Mouse (Mus musculus): ENCODE measurements around the gene Zfp592. TPM values are rescaled to one million over a fixed set of nuclear protein-coding genes. Genes with fewer than 3 reads are reported as not detected.

Gene Zfp592
- 9.9 and 10.0 TPM in 2 replicates for polyA plus RNA-seq (2015; fragmentation: Nextera tagmentation; extraction: Ambion mirVana)

DNA sequence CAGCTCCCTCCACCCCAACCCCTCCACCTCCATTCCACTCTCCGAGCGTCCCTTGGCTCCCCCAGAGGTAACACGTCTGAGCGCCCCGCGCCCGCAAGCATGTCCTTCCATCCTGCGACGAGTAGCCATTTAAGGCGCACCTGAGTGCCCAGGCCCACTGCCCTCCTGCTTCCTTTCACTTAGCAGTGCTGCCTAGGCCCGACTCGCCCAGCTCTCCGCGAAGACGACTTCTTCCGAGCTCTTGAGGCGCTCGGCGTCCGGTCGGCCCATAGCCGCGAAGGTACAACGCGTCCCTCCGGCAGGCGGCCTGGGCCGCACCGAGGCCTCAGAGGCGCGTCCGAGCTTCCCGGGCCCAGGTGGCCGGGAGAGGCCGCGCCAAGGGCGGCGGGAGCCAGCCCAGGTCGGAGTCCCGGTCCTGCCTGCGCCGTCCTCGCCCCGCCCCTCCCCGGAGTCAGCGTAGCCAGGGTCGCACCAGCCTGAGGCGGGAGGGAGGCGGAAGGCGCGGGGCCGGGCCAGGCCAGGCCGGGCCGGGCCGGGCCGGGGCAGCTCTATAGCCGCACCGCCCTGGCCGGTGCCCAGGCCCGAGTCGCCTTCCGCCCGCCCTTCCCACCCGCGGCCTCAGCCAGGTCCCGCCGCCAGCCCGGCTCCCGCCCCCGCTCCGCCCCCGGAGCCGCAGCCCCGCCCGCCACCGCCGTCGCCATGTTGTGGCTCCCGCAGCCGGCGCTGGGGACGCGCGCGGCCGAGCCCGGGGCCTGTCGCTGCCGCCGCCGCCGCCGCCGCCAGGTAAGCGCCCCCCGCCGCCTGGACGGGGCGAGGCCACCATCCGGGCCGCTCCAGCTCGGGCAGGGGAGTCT lies at the start of gene Zfp592:
TSS of gene Zfp592 (plus strand) at position 702 of the 854 bp plus-strand sequence.
- peak; percentile 89 for ATAC-seq (ENCODE audit: low FRiP score)
- Histone ChIP-seq H3K36me3 (no peaks in the 10 kb centered on the region), H3K9me3 (replicated peaks) (no peaks in the 10 kb centered on the region), H3K27me3 (replicated peaks) (no peaks in the 10 kb centered on the region), H3K4me2 (peak within 1 kb of the TSS; percentile 66), H3K4me1 (peaks cover 43% of the 10 kb centered on the region), H3K9ac (replicated peaks) (peak within 1 kb of the TSS; percentile 99), H3K4me3 (replicated peaks) (peak within 1 kb of the TSS; percentile 97), H3K27ac (replicated peaks) (peak within 1 kb of the TSS; percentile 93)
- WGBS, result under 1% methylated on average over 58 of the region's 102 CpGs

DNA sequence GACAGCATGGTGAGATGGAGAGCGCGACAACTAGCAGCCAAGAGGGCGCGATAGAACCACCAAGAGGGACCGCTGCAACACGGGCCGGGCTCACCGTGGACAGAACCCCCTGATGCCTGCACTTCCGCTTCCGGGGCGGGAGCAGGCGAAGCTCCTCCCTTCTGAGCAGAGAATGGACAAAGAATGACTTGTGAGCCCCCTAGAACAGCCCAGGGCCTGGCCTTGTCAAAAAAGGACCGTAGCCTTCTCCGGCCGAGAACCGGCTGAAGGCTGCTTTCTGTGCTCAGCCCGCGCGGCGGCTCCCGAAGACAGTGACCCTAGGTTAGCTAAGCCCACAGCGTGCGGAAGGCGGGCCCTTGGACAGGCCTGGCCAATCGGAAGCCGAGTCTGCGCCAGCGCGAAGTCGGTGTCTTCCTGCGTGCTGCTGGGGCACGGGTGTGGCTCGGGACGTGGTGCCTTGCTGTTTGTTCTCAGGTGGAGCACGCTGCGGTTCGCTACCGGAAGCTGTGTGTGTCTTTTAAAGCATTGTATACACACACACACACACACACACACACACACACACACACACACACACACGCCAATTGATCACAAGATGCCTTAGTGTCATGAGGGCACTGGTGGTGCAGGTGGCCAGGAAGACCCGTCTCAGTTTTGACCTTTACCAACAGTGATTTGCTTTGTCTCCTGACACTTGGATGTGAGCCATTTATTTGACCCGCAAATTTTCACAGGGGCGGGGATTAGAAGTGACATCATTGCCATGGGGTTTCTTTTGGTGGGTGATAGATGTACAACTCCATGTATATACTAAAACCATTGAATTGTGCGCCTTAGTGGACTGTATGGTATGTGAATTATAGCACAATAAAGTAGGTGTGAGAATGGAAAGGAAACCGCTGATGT lies 45.8 kb upstream of the Zfp592 start, which contains the start of gene Sec11a:
TSS of gene Sec11a (minus strand) at position 336 of the 906 bp plus-strand sequence.
- peak within 1 kb of the TSS; percentile 92 for H3K4me3 ChIP-seq (replicated peaks)
- peak within 1 kb of the TSS; percentile 99 for H3K27ac ChIP-seq (replicated peaks)
- peaks cover 10% of the 10 kb centered on the region; the same call in 1 of the 2 replicates for H3K36me3 ChIP-seq
- 1% methylated on average over 44 of the region's 44 CpGs for WGBS
- H3K4me1 ChIP-seq, result peaks cover 26% of the 10 kb centered on the region
- H3K27me3 ChIP-seq (replicated peaks), result no peaks in the 10 kb centered on the region
- H3K9me3 ChIP-seq (replicated peaks), result no peaks in the 10 kb centered on the region
- peak; percentile 100 for ATAC-seq (ENCODE audit: low FRiP score)
- H3K9ac ChIP-seq (replicated peaks), result peak within 1 kb of the TSS; percentile 77
- H3K4me2 ChIP-seq, result peak within 1 kb of the TSS; percentile 84

DNA sequence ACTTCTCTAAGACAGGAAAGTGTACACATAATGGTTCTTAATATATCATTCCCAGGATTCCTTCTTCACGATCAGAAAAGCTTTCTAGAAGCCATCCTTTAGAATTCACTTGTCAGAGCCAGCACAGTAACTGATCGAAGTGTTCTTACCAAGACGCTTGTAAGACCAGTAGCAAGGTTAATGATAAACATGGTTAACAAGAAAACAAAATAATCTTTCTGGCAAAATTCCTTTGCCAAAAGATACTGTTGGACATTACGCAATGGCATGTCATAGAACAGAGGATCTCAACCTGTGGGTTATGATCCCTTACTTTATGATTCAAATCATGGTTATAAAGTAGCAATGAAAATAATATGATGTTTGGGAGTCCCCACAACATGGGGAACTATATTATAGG lies 42.0 kb upstream of the Zfp592 start:
- Histone ChIP-seq H3K9ac (replicated peaks) (no peak overlapping the region), H3K36me3 (no peaks in the 10 kb centered on the region), H3K27ac (replicated peaks) (no peak overlapping the region), H3K4me3 (replicated peaks) (no peak overlapping the region), H3K4me2 (no peak overlapping the region), H3K27me3 (replicated peaks) (no peaks in the 10 kb centered on the region), H3K9me3 (replicated peaks) (no peaks in the 10 kb centered on the region), H3K4me1 (peaks cover 4% of the 10 kb centered on the region)
- 85% methylated on average over 4 of the region's 4 CpGs for WGBS
- no peak for ATAC-seq (ENCODE audit: low FRiP score)

DNA sequence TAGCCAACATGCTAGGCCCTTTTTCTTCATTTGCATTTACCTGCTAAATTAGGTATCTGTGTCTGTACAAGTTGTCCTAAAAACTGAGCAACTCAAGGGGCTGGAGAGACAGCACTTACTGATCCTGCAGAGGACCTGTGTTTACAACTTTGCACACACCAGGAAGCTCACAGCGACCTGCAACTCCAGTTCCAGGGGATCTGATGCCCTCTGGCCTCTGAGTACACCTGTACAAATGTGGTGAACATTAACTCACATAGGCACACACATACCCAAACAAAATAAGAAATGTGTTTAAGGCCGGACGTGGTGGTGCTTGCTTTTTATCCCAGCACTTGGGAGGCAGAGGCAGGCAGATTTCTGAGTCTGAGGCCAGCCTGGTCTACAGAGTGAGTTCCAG lies 41.3 kb upstream of the Zfp592 start:
- WGBS, result 66% methylated on average over 3 of the region's 3 CpGs
- Histone ChIP-seq H3K9me3 (replicated peaks) (no peaks in the 10 kb centered on the region), H3K4me2 (no peak overlapping the region), H3K27me3 (replicated peaks) (no peaks in the 10 kb centered on the region), H3K4me3 (replicated peaks) (no peak overlapping the region), H3K36me3 (no peaks in the 10 kb centered on the region), H3K4me1 (no peaks in the 10 kb centered on the region), H3K27ac (replicated peaks) (no peak overlapping the region), H3K9ac (replicated peaks) (no peak overlapping the region)
- no peak for ATAC-seq (ENCODE audit: low FRiP score)

DNA sequence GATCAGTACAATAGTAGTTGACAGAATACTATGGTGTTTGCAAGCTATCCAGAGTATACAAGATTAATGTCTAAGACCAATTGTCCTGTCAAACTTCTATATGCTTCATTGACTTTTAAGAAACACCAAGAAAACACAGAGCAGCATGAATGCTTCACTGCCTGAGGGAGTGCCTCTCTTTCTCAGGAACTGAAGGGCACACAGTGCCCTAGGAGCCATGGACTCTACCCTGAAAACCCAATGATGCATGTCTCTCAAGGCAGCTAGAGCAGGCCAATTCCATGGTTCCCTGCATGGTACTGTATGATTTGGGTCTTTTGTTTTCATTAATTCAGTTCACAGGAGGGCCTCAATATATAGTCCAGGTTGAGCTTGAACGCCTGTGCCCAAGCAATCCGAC lies 39.2 kb upstream of the Zfp592 start:
- no peaks in the 10 kb centered on the region for H3K4me1 ChIP-seq
- 70% methylated on average over 2 of the region's 2 CpGs for WGBS
- no peak overlapping the region for H3K4me3 ChIP-seq (replicated peaks)
- H3K9me3 ChIP-seq (replicated peaks), result no peaks in the 10 kb centered on the region
- ATAC-seq (ENCODE audit: low FRiP score), result no peak
- no peaks in the 10 kb centered on the region for H3K27me3 ChIP-seq (replicated peaks)
- no peak overlapping the region for H3K4me2 ChIP-seq
- H3K36me3 ChIP-seq, result no peaks in the 10 kb centered on the region
- no peak overlapping the region for H3K9ac ChIP-seq (replicated peaks)
- H3K27ac ChIP-seq (replicated peaks), result no peak overlapping the region

DNA sequence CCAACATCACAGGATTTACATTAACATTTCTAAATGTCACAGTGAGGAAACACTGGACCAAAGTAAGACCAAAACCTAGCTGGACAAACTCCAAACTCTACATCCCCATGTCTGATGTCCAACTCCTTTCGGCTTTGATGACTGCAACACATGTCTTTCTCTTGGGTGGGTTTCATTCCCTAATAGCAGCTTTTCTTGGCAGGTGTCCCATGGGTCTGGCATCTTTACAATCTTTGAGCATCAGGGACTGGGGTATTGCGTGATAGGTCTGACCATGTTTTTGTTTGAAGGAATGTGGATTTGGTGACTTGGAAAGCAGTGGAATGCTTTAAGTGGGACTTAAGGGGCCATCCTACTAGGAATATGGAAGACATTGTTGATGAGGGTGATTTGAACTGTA lies 36.6 kb upstream of the Zfp592 start:
- Histone ChIP-seq H3K9ac (replicated peaks) (no peak overlapping the region), H3K27ac (replicated peaks) (no peak overlapping the region), H3K4me1 (no peaks in the 10 kb centered on the region), H3K36me3 (no peaks in the 10 kb centered on the region), H3K4me2 (no peak overlapping the region), H3K9me3 (replicated peaks) (no peaks in the 10 kb centered on the region), H3K27me3 (replicated peaks) (no peaks in the 10 kb centered on the region), H3K4me3 (replicated peaks) (no peak overlapping the region)
- WGBS, result 77% methylated on average over 2 of the region's 2 CpGs
- ATAC-seq (ENCODE audit: low FRiP score), result no peak

DNA sequence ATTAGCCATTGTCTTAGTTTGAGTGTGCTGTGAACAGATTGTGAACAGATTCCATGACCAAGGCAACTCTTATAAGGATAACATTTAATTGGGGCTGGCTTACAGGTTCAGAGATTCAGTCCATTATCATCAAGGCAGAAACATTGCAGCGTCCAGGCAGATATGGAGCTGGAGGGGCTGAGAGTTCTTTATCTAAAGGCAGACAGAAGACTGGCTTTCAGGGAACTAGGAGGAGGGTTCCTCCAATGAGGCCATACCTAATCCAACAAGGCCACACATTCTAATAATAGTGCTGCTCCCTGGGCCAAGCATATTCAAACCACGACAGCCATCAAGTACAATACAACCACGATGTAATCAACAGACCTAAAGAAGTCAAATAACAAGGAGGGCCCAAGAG lies 34.5 kb upstream of the Zfp592 start:
- no peaks in the 10 kb centered on the region for H3K36me3 ChIP-seq
- no peaks in the 10 kb centered on the region for H3K4me1 ChIP-seq
- no peak overlapping the region for H3K9ac ChIP-seq (replicated peaks)
- ATAC-seq (ENCODE audit: low FRiP score), result no peak
- no peak overlapping the region for H3K4me2 ChIP-seq
- no peak overlapping the region for H3K4me3 ChIP-seq (replicated peaks)
- no peaks in the 10 kb centered on the region for H3K9me3 ChIP-seq (replicated peaks)
- no peak overlapping the region for H3K27ac ChIP-seq (replicated peaks)
- H3K27me3 ChIP-seq (replicated peaks), result no peaks in the 10 kb centered on the region
- WGBS, result 90% methylated on average over 3 of the region's 3 CpGs

DNA sequence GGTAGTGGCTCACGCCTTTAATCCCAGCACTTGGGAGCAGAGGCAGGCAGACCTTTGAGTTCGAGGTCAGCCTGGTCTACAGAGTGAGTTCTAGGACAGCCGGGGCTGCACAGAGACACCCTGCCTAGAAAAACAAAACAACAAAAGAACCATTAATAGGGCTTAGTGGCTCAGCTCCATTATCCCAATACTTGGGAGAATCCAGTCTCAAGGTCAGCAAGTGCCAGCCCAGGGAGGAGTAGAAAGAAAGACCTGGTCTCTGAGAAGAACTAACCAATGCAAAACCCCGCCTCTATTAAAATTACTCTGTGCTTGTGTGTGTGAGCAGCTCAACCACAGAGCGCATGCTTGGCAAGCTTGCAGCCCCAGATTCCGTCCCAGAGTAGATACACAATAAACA lies 30.7 kb upstream of the Zfp592 start:
- H3K27me3 ChIP-seq (replicated peaks), result no peaks in the 10 kb centered on the region
- no peaks in the 10 kb centered on the region for H3K36me3 ChIP-seq
- no peak overlapping the region for H3K9ac ChIP-seq (replicated peaks)
- no peak overlapping the region for H3K27ac ChIP-seq (replicated peaks)
- H3K4me3 ChIP-seq (replicated peaks), result no peak overlapping the region
- no peak for ATAC-seq (ENCODE audit: low FRiP score)
- no peaks in the 10 kb centered on the region for H3K4me1 ChIP-seq
- H3K9me3 ChIP-seq (replicated peaks), result no peaks in the 10 kb centered on the region
- 63% methylated on average over 6 of the region's 6 CpGs for WGBS
- no peak overlapping the region for H3K4me2 ChIP-seq

DNA sequence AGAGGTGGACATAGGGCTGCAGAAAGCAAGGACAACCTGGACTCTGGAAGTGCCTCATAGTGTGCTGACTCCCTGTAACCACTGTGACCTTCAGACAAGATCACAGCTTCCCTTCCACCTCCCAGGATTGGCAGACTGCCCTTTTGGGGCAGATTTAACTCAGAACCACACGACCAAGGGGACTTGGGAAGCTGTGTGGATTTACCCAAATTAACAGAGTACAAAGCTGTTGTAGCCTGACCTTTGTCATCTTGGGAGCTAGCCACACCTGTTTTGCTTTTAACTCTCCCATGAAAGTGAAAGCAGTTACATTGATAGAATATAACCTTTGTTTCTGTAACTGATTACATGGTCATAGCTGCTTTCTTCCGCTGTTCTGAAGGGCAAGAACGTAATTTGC lies 22.6 kb upstream of the Zfp592 start:
- H3K4me1 ChIP-seq, result no peaks in the 10 kb centered on the region
- H3K4me3 ChIP-seq (replicated peaks), result no peak overlapping the region
- no peak for ATAC-seq (ENCODE audit: low FRiP score)
- H3K36me3 ChIP-seq, result no peaks in the 10 kb centered on the region
- H3K9ac ChIP-seq (replicated peaks), result no peak overlapping the region
- no peak overlapping the region for H3K4me2 ChIP-seq
- WGBS, result 73% methylated on average over 3 of the region's 3 CpGs
- no peaks in the 10 kb centered on the region for H3K27me3 ChIP-seq (replicated peaks)
- H3K9me3 ChIP-seq (replicated peaks), result no peaks in the 10 kb centered on the region
- no peak overlapping the region for H3K27ac ChIP-seq (replicated peaks)

DNA sequence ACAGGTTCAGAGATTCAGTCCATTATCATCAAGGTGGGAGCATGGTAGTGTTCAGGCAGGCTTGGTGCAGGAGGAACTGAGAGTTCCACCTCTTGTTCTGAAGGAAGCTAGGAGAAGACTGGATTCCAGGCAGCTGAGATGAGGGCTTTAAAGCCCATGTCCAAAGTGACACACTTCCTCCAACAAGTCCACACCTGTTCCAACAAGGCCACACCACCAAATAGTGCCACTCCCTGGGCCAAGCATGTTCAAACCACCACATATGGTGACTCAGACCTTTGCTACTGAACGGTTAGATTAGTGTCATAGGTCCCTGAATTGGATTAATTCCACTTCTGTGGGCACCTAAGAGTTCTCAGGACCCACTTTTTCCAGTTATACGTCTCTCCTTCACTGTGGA lies 22.1 kb upstream of the Zfp592 start:
- H3K4me2 ChIP-seq, result no peak overlapping the region
- no peaks in the 10 kb centered on the region for H3K27me3 ChIP-seq (replicated peaks)
- no peaks in the 10 kb centered on the region for H3K4me1 ChIP-seq
- H3K9ac ChIP-seq (replicated peaks), result no peak overlapping the region
- no peak overlapping the region for H3K4me3 ChIP-seq (replicated peaks)
- no peaks in the 10 kb centered on the region for H3K36me3 ChIP-seq
- no peaks in the 10 kb centered on the region for H3K9me3 ChIP-seq (replicated peaks)
- no peak overlapping the region for H3K27ac ChIP-seq (replicated peaks)
- no peak for ATAC-seq (ENCODE audit: low FRiP score)
- WGBS, result 80% methylated on average over 2 of the region's 2 CpGs

DNA sequence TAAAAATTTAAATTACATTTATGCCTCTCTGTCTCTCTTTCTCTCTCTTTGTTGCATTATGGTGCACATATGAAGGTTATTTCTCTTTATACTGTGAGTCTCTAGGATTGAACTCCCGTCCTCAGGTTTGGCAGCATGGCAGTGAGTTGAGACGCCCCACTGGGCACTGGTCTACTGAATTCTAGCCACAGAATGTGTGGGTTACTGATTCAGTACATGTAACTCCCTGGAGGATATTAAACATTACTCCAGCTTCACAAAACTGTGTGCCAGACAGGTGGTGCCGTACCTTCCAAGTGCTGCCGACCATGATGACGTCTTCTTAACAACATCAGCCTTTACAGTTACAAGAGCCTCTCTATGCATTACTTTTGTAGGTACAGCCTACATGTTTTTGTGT lies 21.4 kb upstream of the Zfp592 start:
- Histone ChIP-seq H3K36me3 (no peaks in the 10 kb centered on the region), H3K9me3 (replicated peaks) (no peaks in the 10 kb centered on the region), H3K4me1 (no peaks in the 10 kb centered on the region), H3K4me2 (no peak overlapping the region), H3K4me3 (replicated peaks) (no peak overlapping the region), H3K9ac (replicated peaks) (no peak overlapping the region), H3K27ac (replicated peaks) (no peak overlapping the region), H3K27me3 (replicated peaks) (no peaks in the 10 kb centered on the region)
- ATAC-seq (ENCODE audit: low FRiP score), result no peak
- 87% methylated on average over 5 of the region's 5 CpGs for WGBS

All from neural tube, embryonic 15.5 days (tissue).